Mouse (Mus musculus) ES-Bruce4 (cell line): ENCODE measurements around the gene Gpc6.

Experiments
- CTCF ChIP-seq: IDR thresholded peaks from one replicate; pipeline ENCODE4 v1.8.1; 2011; ENCODE audit warnings: low read depth, low read length
- POLR2A ChIP-seq: IDR thresholded peaks from one replicate; pipeline ENCODE4 v1.8.1; 2011; ENCODE audit warnings: low read length; ENCODE audit not compliant: insufficient read depth

DNA sequence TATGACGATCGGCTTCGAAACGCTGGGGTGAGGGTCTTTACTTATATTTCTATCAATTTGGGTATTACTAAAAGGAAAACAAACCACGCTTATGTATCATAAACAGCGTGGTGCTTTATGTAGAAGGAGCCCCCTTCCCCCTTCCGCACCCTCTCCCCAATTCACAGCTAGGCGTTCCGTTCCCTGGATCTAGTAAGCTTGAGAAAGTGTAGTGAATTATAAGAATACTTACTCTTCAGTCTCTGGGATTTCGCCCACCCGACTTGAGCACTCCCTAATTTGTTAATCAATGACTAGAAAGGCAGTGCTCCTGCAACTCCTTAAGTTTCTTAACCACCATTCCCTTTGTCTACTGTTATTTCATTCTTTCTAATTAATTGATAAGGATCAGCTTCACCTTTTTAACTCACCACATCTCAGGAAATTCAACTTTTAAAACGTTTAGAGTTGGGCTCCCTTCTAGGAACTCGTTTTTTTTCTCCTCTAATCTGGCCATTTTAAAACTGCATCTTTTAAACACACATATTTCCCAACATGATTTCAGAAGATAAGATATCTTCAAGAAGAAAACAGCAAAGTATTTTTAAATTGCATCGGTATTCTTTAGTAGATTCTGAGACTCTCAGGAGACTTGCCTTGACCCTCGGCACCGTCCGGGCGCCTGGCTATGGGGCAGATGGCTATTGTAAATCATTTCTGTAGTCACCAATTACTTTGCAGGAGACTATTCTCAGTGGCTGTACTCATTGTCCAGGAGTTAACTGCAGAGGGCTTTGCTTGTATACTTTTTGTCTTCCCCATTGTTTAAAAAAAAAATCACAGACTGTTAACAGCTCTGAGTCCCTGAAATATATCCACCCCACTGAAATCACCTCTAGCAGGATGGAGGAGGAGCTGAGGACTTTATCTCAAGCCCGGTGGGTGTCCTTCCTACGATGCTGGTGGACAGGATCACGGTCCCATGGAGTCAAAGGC, 2.5 kb downstream of the Gpc6 start:
- TF ChIP-seq CTCF (no peak), POLR2A (no peak)
